Mouse (Mus musculus): ENCODE data around the gene Tulp1. TPM values are rescaled to one million over a fixed set of nuclear protein-coding genes. Genes with fewer than 3 reads are reported as not detected.

Tulp1 gene
- polyA plus RNA-seq (2012; rRNA removed) (5.0 and 7.4 TPM in 2 replicates), polyA plus RNA-seq (2014; fragmentation: Nextera tagmentation; extraction: Ambion mirVana) (4.9 and 6.4 TPM in 2 replicates)

DNA sequence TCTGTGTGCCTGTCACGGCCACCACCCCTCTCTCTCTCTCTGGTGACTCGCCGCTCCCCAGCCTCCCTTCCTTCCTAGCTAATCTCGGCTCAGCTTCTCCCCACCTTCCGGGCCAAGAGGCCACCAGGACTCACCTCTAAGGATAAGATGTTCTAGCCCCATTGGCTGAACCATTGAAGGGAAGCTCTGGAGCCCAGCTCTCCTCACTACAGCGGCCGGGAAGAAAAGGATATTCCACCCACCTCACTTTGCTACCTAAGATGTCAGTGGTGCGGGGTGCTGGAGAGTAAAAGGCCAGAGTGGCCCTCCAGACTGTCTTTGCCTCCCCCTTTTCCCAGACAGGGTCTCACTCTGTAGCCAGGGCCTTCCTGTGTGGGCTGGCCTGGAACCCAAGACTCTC, at the start of gene Tulp1:
TSS of gene Tulp1 (minus strand) at position 101 of the 400 bp plus-strand sequence.
- H3K4me2 ChIP-seq (replicated peaks; ENCODE audit: low read depth, low read length, severe bottlenecking): peak within 1 kb of the TSS; percentile 62
- H3K9ac ChIP-seq (ENCODE audit: low read depth, low read length, severe bottlenecking): peak within 1 kb of the TSS; percentile 31; the same call in 1 of the 2 replicates

DNA sequence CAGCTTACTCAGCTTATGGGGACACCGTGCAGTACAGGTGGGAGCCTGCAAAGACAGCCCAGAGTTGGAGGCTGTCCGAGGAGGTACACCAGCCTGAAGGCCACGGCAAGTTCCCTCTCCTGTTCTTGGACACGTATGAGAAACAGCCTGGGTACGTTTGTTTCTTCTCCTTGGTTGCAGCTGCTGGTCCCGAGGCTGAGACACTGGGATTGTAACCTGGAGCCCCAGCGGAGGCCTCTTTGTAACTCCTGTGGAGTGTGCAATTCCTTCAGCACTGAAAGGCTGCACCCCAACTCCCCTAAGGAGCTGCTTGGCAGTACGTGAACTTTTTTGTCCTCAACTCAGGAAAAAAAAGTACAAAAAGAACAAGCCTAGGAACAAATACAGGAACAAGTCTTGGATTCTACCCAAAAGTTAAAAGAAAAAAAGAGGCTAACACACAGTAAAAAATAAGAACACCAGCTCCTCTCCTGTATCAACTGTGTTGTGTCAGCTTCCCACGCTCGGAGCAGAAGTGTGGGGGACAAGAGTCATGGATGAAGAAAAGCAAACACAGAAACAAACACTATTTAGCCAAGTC, 46.4 kb upstream of the Tulp1 start:
- 69% methylated on average over 10 of the region's 10 CpGs for WGBS
- TF ChIP-seq POLR2A (IDR thresholded peaks at IDR 0.05; ENCODE audit: borderline replicate concordance, extremely low read depth, insufficient read depth, insufficient read length): no peak

More for the DNA sequence above, at the start of gene Tulp1:
- peak within 1 kb of the TSS; percentile 32 for H3K4me3 ChIP-seq (replicated peaks; ENCODE audit: low read length)
- no peaks in the 10 kb centered on the region for H3K36me3 ChIP-seq (ENCODE audit: control insufficient read depth, insufficient read depth, low read length)
- H3K9me3 ChIP-seq (ENCODE audit: control insufficient read depth, low read length): no peaks in the 10 kb centered on the region
- TF ChIP-seq POLR2A (IDR thresholded peaks at IDR 0.05; ENCODE audit: borderline replicate concordance, extremely low read depth, insufficient read depth, insufficient read length): no peak
- H3K27me3 ChIP-seq (ENCODE audit: control insufficient read depth, insufficient read depth, low read length): peaks cover 27% of the 10 kb centered on the region
- no peak for DNase-seq (ENCODE audit: low spot score)
- H3K27ac ChIP-seq (replicated peaks; ENCODE audit: low read depth, low read length): no peak within 1 kb of the TSS
- WGBS: 41% methylated on average over 8 of the region's 8 CpGs
- peaks cover 21% of the 10 kb centered on the region for H3K4me1 ChIP-seq (ENCODE audit: control insufficient read depth, insufficient read depth, low read length)
- no peak for ATAC-seq (ENCODE audit: low FRiP score, low read depth)

DNA sequence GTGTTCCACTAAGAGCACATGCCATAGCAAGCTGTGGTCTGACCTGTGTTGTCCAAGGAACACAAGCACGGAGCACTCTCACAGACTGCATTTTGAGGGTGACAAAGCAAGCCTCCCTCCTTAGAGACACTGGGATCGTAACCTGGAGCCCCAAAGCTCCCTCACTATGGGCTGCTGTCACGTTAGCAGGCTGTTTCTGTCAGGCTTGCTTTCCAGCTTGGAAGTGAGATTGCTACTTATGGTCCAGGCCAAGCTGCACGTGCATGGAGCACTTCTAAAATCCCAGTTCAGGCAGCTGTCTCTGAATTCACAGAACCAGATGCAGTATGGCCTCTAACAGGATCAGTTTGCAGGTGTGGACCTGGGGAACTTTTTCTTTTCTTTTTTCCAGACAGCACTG, 45.7 kb upstream of the Tulp1 start:
- WGBS: 63% methylated on average over 4 of the region's 4 CpGs

More for the DNA sequence above, 46.4 kb upstream of the Tulp1 start:
- H3K36me3 ChIP-seq (ENCODE audit: control insufficient read depth, insufficient read depth, low read length): peaks cover 12% of the 10 kb centered on the region; the same call in 1 of the 2 replicates
- peak; percentile 38 for DNase-seq (ENCODE audit: low spot score)
- H3K9me3 ChIP-seq (ENCODE audit: control insufficient read depth, low read length): no peaks in the 10 kb centered on the region
- no peak overlapping the region for H3K9ac ChIP-seq (ENCODE audit: low read depth, low read length, severe bottlenecking)
- no peak overlapping the region for H3K4me2 ChIP-seq (replicated peaks; ENCODE audit: low read depth, low read length, severe bottlenecking)
- ATAC-seq (ENCODE audit: low FRiP score, low read depth): no peak
- H3K27me3 ChIP-seq (ENCODE audit: control insufficient read depth, insufficient read depth, low read length): no peaks in the 10 kb centered on the region
- H3K4me3 ChIP-seq (replicated peaks; ENCODE audit: low read length): no peak overlapping the region
- peak overlapping the region; percentile 38 for H3K27ac ChIP-seq (replicated peaks; ENCODE audit: low read depth, low read length)
- H3K4me1 ChIP-seq (ENCODE audit: control insufficient read depth, insufficient read depth, low read length): peaks cover 4% of the 10 kb centered on the region; the same call in 1 of the 2 replicates

DNA sequence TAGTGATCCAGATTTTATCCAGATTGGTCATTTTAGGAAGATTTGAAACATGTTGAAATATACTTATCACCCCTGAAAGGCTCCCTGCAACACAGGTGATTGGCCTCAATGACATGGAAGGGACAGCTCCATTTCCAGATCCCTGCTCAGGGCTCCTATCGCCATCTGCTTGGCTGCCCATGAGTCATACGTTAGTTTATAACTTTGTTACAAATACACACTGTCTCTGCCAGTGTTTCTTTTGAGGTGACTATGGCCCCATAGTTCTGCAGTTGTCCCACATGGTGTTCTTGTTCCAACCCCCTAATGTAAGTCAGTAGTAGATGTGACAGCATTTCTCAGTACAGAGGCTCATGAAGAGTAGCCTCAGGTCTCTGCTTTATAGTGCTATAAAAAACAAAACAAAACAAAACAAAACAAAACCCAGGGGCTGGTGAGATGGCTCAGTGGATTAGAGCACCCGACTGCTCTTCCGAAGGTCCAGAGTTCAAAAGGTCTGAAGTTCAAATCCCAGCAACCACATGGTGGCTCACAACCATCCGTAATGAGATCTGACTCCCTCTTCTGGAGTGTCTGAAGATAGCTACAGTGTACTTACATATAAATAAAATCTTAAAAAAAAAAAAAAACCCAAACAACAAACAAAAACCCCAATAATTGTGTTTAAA, 43.4 kb upstream of the Tulp1 start:
- no peak for TF ChIP-seq POLR2A (IDR thresholded peaks at IDR 0.05; ENCODE audit: borderline replicate concordance, extremely low read depth, insufficient read depth, insufficient read length)
- H3K9me3 ChIP-seq (ENCODE audit: control insufficient read depth, low read length): no peaks in the 10 kb centered on the region
- no peaks in the 10 kb centered on the region for H3K27me3 ChIP-seq (ENCODE audit: control insufficient read depth, insufficient read depth, low read length)
- no peak overlapping the region for H3K27ac ChIP-seq (replicated peaks; ENCODE audit: low read depth, low read length)
- 64% methylated on average over 5 of the region's 5 CpGs for WGBS
- H3K4me2 ChIP-seq (replicated peaks; ENCODE audit: low read depth, low read length, severe bottlenecking): no peak overlapping the region
- H3K9ac ChIP-seq (ENCODE audit: low read depth, low read length, severe bottlenecking): no peak overlapping the region
- DNase-seq (ENCODE audit: low spot score) (no peak), ATAC-seq (ENCODE audit: low FRiP score, low read depth) (no peak)
- peaks cover 13% of the 10 kb centered on the region for H3K36me3 ChIP-seq (ENCODE audit: control insufficient read depth, insufficient read depth, low read length)
- no peak overlapping the region for H3K4me3 ChIP-seq (replicated peaks; ENCODE audit: low read length)
- H3K4me1 ChIP-seq (ENCODE audit: control insufficient read depth, insufficient read depth, low read length): peaks cover 4% of the 10 kb centered on the region; the same call in 1 of the 2 replicates

More for the DNA sequence above, 45.7 kb upstream of the Tulp1 start:
- no peaks in the 10 kb centered on the region for H3K27me3 ChIP-seq (ENCODE audit: control insufficient read depth, insufficient read depth, low read length)
- no peak overlapping the region for H3K9ac ChIP-seq (ENCODE audit: low read depth, low read length, severe bottlenecking)
- 0 out of 2 replicates have a peak overlapping the region, but pooled peaks have one; percentile 1 for H3K27ac ChIP-seq (replicated peaks; ENCODE audit: low read depth, low read length)
- no peak overlapping the region for H3K4me3 ChIP-seq (replicated peaks; ENCODE audit: low read length)
- no peak for DNase-seq (ENCODE audit: low spot score)
- H3K4me1 ChIP-seq (ENCODE audit: control insufficient read depth, insufficient read depth, low read length): peaks cover 4% of the 10 kb centered on the region; the same call in 1 of the 2 replicates
- no peak for ATAC-seq (ENCODE audit: low FRiP score, low read depth)
- no peaks in the 10 kb centered on the region for H3K9me3 ChIP-seq (ENCODE audit: control insufficient read depth, low read length)
- peaks cover 15% of the 10 kb centered on the region for H3K36me3 ChIP-seq (ENCODE audit: control insufficient read depth, insufficient read depth, low read length)
- no peak for TF ChIP-seq POLR2A (IDR thresholded peaks at IDR 0.05; ENCODE audit: borderline replicate concordance, extremely low read depth, insufficient read depth, insufficient read length)
- H3K4me2 ChIP-seq (replicated peaks; ENCODE audit: low read depth, low read length, severe bottlenecking): no peak overlapping the region

DNA sequence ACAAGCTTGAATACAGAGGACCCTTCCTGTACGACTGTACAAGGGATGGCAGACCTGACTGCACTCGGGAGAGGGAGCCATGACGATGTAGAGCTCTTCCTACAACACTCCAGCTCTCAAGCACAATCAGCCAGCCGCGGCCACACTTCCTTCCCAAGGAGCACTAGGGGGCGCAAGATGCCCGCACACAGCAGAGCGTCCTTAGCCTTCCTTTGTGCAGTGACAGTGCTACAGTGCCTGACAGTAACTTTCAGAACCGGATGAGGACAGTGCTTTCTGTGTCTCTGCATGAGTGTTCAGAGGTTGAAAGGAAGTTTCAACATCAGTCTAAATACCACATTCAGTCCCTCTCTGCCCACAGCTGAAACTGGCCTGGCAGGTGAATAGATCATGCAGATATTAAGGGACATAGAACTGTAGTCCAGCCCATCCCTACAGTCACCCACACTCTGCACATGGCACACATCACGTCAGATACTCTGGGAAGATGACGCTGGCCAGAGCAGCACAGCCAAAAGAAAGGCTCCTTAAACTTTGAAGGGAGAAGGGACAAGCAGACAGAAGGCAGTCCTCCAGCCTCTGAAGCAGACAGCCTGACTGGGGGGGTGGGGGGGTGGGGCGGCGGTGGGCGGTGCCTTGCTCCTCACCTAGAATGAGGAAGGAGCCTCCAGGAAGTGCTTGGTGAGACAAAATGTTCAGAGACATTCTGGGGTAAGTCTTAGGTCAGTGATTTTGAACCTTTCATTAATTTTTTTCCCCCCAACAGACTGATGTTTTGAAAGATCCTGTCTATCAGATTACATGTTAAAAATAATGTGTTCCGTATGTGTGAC, 42.6 kb upstream of the Tulp1 start:
- ATAC-seq (ENCODE audit: low FRiP score, low read depth) (peak; percentile 81), DNase-seq (ENCODE audit: low spot score) (peak; percentile 73)
- Histone ChIP-seq H3K27ac (replicated peaks; ENCODE audit: low read depth, low read length) (no peak overlapping the region), H3K4me3 (replicated peaks; ENCODE audit: low read length) (no peak overlapping the region), H3K4me2 (replicated peaks; ENCODE audit: low read depth, low read length, severe bottlenecking) (no peak overlapping the region), H3K36me3 (ENCODE audit: control insufficient read depth, insufficient read depth, low read length) (peaks cover 13% of the 10 kb centered on the region), H3K4me1 (ENCODE audit: control insufficient read depth, insufficient read depth, low read length) (peaks cover 4% of the 10 kb centered on the region; the same call in 1 of the 2 replicates), H3K9me3 (ENCODE audit: control insufficient read depth, low read length) (no peaks in the 10 kb centered on the region), H3K9ac (ENCODE audit: low read depth, low read length, severe bottlenecking) (no peak overlapping the region), H3K27me3 (ENCODE audit: control insufficient read depth, insufficient read depth, low read length) (no peaks in the 10 kb centered on the region)
- 35% methylated on average over 15 of the region's 15 CpGs for WGBS
- TF ChIP-seq POLR2A (IDR thresholded peaks at IDR 0.05; ENCODE audit: borderline replicate concordance, extremely low read depth, insufficient read depth, insufficient read length): no peak

Data from limb, embryonic 14.5 days (tissue).